Mouse (Mus musculus) hindbrain, embryonic 12.5 days (tissue): ENCODE measurements around the gene Fam173b. TPM values are rescaled to one million over a fixed set of nuclear protein-coding genes. Genes with fewer than 3 reads are reported as not detected.
A peak's percentile ranks its signal among the peaks of the same experiment; 100 is the strongest.
"Not testable (repeated sequence)": the region's sequence is repeated elsewhere in the genome, so short reads cannot be mapped to it uniquely, and the experiment has no call there.

ENCODE experiments used
- ATAC-seq: fragments of 200-750 bp; cut with Nextera tagmentation; 2 replicates; pipeline ENCODE4 v1.8.0; 2017; ENCODE audit warnings: moderate TSS enrichment; ENCODE audit not compliant: low FRiP score
- H3K27ac ChIP-seq: fragments of 300-500 bp; sonication (generic); 2 replicates; pipeline ENCODE4 v1.5.1; 2016; ENCODE audit warnings: mild to moderate bottlenecking
- H3K27me3 ChIP-seq: fragments of 300-500 bp; sonication (generic); 2 replicates; pipeline ENCODE4 v1.6.1; 2016; ENCODE audit warnings: mild to moderate bottlenecking
- H3K36me3 ChIP-seq: fragments of 300-500 bp; sonication (generic); 2 replicates; pipeline ENCODE4 v1.6.1; 2016; ENCODE audit warnings: mild to moderate bottlenecking
- H3K4me1 ChIP-seq: fragments of 300-500 bp; sonication (generic); 2 replicates; pipeline ENCODE4 v1.6.1; 2016
- H3K4me2 ChIP-seq: fragments of 300-500 bp; sonication (generic); replicated peaks from 2 replicates; pipeline ENCODE4 v1.6.1; 2016; ENCODE audit warnings: mild to moderate bottlenecking
- H3K4me3 ChIP-seq: fragments of 300-500 bp; sonication (generic); 2 replicates; pipeline ENCODE4 v1.5.1; 2016; ENCODE audit warnings: mild to moderate bottlenecking
- H3K9ac ChIP-seq: fragments of 300-500 bp; sonication (generic); 2 replicates; pipeline ENCODE4 v1.6.1; 2016; ENCODE audit warnings: mild to moderate bottlenecking, moderate library complexity
- H3K9me3 ChIP-seq: fragments of 300-500 bp; sonication (generic); replicated peaks from 2 replicates; pipeline ENCODE4 v1.6.1; 2016; ENCODE audit warnings: mild to moderate bottlenecking
- WGBS: fragments of 180-500 bp; shearing (Covaris S2); methylation state at CpG from one replicate; pipeline ENCODE4 v1.1.7; 2016; 5-methylcytosine and 5-hydroxymethylcytosine counted together
- polyA plus RNA-seq: library from polyadenylated mRNA; unstranded; fragments of >200 nt; fragmentation: Nextera tagmentation; extraction: Ambion mirVana; gene quantifications from 2 replicates; pipeline ENCODE4 v1.2.1, GENCODE M21; 2016

Gene Fam173b
- polyA plus RNA-seq, 1 experiment from 2014 or later, result 12.4 TPM

- H3K27me3 ChIP-seq, result no peaks in the 10 kb centered on the region
- H3K9me3 ChIP-seq, result no peaks in the 10 kb centered on the region
- H3K9ac ChIP-seq, result no peak overlapping the region
- no peak overlapping the region for H3K4me2 ChIP-seq
- ATAC-seq, result no peak
- 80% methylated on average over 16 of the region's 16 CpGs for WGBS
- H3K4me1 ChIP-seq, result peaks cover 9% of the 10 kb centered on the region
- no peak overlapping the region for H3K4me3 ChIP-seq
- no peaks in the 10 kb centered on the region for H3K36me3 ChIP-seq
- no peak overlapping the region for H3K27ac ChIP-seq
These were observed 29.5 kb upstream of the Fam173b start for GRCm38 (mm10) chr15:31571906-31572722.

GRCm38 (mm10) chr15:31573287-31573686, 28.4 kb upstream of the Fam173b start:
- Histone ChIP-seq H3K4me3 (no peak overlapping the region), H3K4me2 (no peak overlapping the region), H3K36me3 (no peaks in the 10 kb centered on the region), H3K9me3 (no peaks in the 10 kb centered on the region), H3K4me1 (peaks cover 9% of the 10 kb centered on the region), H3K27me3 (no peaks in the 10 kb centered on the region), H3K27ac (no peak overlapping the region), H3K9ac (no peak overlapping the region)
- ATAC-seq, result no peak
- 88% methylated on average over 4 of the region's 4 CpGs for WGBS

- H3K9me3 ChIP-seq, result no peaks in the 10 kb centered on the region
These were observed 28.0 kb upstream of the Fam173b start for GRCm38 (mm10) chr15:31573692-31574091.

GRCm38 (mm10) chr15:31576076-31576475, 25.6 kb upstream of the Fam173b start:
- H3K9ac ChIP-seq, result no peak overlapping the region
- no peak overlapping the region for H3K4me3 ChIP-seq
- H3K36me3 ChIP-seq, result no peaks in the 10 kb centered on the region
- no peak for ATAC-seq
- H3K4me1 ChIP-seq, result no peaks in the 10 kb centered on the region
- WGBS, result 69% methylated on average over 5 of the region's 5 CpGs
- H3K27ac ChIP-seq, result no peak overlapping the region
- H3K4me2 ChIP-seq, result no peak overlapping the region
- H3K9me3 ChIP-seq, result no peaks in the 10 kb centered on the region
- H3K27me3 ChIP-seq, result no peaks in the 10 kb centered on the region

More at GRCm38 (mm10) chr15:31573692-31574091, 28.0 kb upstream of the Fam173b start:
- Histone ChIP-seq H3K27me3 (no peaks in the 10 kb centered on the region), H3K27ac (no peak overlapping the region), H3K36me3 (no peaks in the 10 kb centered on the region), H3K4me3 (no peak overlapping the region), H3K4me1 (peaks cover 5% of the 10 kb centered on the region), H3K4me2 (no peak overlapping the region), H3K9ac (no peak overlapping the region)
- ATAC-seq, result no peak

GRCm38 (mm10) chr15:31581086-31581485, 20.6 kb upstream of the Fam173b start:
- 96% methylated on average over 2 of the region's 2 CpGs for WGBS
- not testable (repeated sequence) for H3K9ac ChIP-seq, ATAC-seq

DNA sequence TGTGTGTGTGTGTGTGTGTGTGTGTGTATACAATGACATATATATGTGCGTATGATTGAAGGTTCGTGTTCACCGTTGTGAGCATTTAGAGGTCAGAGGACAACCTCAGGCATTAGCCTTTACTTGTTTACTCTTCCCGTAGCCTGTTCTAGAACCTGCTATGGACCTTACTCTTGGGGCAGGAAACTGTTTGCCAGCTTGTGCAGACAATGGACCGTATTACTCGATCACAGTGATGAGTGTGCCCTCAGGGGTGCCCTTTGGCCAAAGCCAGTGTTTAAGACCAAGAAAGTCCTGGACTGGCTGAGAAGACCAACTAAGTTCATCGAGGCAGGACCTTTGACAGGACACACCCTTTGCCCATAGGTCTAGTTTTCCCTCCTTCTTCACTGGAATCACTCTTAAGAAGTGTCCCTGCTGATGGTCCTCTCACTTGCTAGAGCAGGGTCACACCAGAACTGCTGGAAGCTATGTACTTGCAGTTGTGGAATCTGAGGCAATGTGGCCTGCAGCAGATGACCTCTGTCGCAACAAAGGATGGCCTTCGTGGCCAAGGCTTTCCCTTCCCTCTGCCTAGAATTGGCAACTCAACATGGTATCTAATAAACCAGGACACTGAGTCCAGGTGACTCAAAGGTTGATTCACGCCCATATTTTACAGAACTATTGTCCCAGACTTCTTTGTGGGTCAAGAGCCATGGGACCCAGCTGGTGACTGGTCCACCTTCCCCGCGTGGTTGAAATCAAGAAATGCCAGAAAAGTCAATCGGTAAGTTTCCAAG, 18.2 kb upstream of the Fam173b start:
- Histone ChIP-seq H3K27me3 (no peaks in the 10 kb centered on the region), H3K9ac (no peak overlapping the region), H3K4me3 (no peak overlapping the region), H3K4me1 (no peaks in the 10 kb centered on the region), H3K27ac (no peak overlapping the region), H3K9me3 (no peaks in the 10 kb centered on the region), H3K4me2 (no peak overlapping the region), H3K36me3 (0 out of 2 replicates have a peak, but pooled peaks cover 1% of the 10 kb centered on the region)
- no peak for ATAC-seq
- 91% methylated on average over 13 of the region's 13 CpGs for WGBS

More at GRCm38 (mm10) chr15:31581086-31581485, 20.6 kb upstream of the Fam173b start:
- H3K36me3 ChIP-seq, H3K27me3 ChIP-seq, H3K4me1 ChIP-seq, H3K9me3 ChIP-seq, H3K4me2 ChIP-seq, H3K4me3 ChIP-seq, H3K27ac ChIP-seq: not testable (repeated sequence)

DNA sequence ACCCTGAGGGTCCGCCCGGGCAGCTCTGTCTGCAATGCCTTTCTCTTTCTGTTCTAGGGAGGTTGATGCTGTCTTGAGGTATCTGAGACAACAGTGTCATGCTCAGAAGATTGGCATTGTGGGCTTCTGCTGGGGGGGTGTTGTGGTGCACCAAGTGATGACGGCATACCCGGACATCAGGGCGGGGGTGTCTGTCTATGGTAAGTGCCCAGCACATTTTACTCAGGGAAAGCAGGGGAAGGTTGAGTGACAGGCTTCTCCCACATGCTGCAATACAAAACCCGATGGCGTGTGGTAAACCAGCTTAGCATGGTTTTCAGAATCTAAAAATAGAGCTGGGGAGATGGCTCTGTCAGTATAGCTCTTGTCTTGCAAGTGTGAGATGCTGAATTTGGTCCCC, 16.4 kb upstream of the Fam173b start:
- H3K27ac ChIP-seq, result no peak overlapping the region
- peaks cover 15% of the 10 kb centered on the region for H3K36me3 ChIP-seq
- no peaks in the 10 kb centered on the region for H3K27me3 ChIP-seq
- H3K4me1 ChIP-seq, result no peaks in the 10 kb centered on the region
- no peak overlapping the region for H3K4me2 ChIP-seq
- no peak for ATAC-seq
- H3K9me3 ChIP-seq, result no peaks in the 10 kb centered on the region
- no peak overlapping the region for H3K4me3 ChIP-seq
- no peak overlapping the region for H3K9ac ChIP-seq
- WGBS, result 90% methylated on average over 7 of the region's 7 CpGs

DNA sequence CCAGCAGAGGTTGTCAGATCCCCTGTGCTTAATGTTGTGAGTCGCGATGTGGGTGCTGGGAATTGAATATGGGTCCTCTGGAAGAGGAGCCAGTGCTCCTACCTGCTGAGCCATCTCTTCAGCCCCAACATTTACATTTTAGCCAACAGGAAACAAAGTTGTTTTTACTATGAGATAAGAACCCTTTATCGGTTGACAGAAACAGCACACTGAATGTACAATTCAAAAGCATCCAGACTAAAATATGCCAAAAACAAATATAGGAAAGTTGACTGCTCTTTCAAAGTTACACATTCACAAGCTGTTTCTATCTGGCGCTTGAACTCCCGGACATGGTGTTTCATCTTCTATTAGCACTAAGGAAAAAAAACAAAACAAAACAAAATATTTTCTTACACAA, 15.6 kb upstream of the Fam173b start:
- no peak overlapping the region for H3K9ac ChIP-seq
- H3K4me2 ChIP-seq, result no peak overlapping the region
- H3K4me1 ChIP-seq, result no peaks in the 10 kb centered on the region
- H3K9me3 ChIP-seq, result no peaks in the 10 kb centered on the region
- H3K27me3 ChIP-seq, result no peaks in the 10 kb centered on the region
- H3K4me3 ChIP-seq, result no peak overlapping the region
- WGBS, result 89% methylated on average over 5 of the region's 5 CpGs
- no peak overlapping the region for H3K27ac ChIP-seq
- ATAC-seq, result no peak
- peaks cover 23% of the 10 kb centered on the region for H3K36me3 ChIP-seq

- WGBS, result 5% methylated on average over 4 of the region's 4 CpGs
- H3K27me3 ChIP-seq, result no peaks in the 10 kb centered on the region
- no peak overlapping the region for H3K9ac ChIP-seq
- no peak overlapping the region for H3K27ac ChIP-seq
- H3K9me3 ChIP-seq, result no peaks in the 10 kb centered on the region
- no peaks in the 10 kb centered on the region for H3K4me1 ChIP-seq
- peak; percentile 71 for ATAC-seq
- no peak overlapping the region for H3K4me3 ChIP-seq
- no peak overlapping the region for H3K4me2 ChIP-seq
- peaks cover 28% of the 10 kb centered on the region for H3K36me3 ChIP-seq
These were observed 15.1 kb upstream of the Fam173b start for GRCm38 (mm10) chr15:31586519-31586918.

DNA sequence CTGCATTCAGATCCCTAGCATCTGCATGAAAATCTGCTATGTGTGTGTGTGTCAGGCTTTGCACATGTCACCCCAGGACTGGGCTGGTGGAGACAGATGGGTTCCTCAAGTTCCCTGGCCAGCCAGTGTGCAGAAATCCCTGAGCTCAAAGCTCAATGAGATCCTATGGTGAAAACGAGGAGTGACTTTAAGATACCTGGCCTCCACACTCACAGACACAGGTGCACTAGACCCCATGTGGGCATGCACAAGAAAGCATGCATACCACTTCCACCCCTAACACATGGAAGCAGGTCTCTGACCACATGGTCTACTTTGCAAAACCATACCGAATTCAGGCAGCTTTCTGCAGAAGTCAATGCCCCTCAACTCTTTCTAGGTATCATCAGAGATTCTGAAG, 13.9 kb upstream of the Fam173b start:
- peaks cover 40% of the 10 kb centered on the region for H3K36me3 ChIP-seq
- no peak overlapping the region for H3K4me3 ChIP-seq
- no peak overlapping the region for H3K27ac ChIP-seq
- H3K4me1 ChIP-seq, result no peaks in the 10 kb centered on the region
- H3K9ac ChIP-seq, result no peak overlapping the region
- 78% methylated on average over 2 of the region's 2 CpGs for WGBS
- H3K27me3 ChIP-seq, result no peaks in the 10 kb centered on the region
- H3K9me3 ChIP-seq, result no peaks in the 10 kb centered on the region
- ATAC-seq, result no peak
- H3K4me2 ChIP-seq, result no peak overlapping the region

DNA sequence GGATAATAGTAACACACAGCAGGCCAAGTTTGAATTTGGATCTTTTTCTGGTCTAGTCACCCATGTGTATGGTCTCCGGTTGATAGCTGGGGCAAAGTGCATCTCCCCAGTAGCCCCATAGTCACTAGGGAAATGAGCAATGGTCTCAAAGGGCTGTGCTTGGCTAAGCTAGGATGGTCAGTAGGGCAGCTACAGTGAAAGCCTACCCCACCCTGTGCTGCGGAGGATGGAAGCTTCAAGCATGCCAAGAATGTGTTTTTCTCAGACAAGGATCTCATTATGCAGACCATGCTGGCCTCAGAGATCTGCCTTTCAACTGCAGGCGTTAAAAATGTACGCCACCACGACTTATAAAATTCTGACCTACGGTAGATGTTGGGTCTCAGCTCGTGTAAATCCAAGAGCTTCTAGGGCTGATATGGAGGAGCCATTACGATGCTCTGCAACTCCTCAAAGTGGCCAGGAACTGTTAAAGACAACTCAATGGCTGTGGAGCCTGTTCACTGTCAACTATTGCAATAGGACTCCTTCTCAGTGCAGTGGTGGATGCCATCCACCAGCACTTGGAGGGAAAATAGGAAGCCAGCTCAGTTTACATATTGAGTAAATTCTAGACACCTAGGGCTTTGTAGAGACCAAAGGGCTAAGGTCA, 12.5 kb upstream of the Fam173b start:
- no peaks in the 10 kb centered on the region for H3K4me1 ChIP-seq
- H3K27ac ChIP-seq, result peak overlapping the region; percentile 35; the same call in 1 of the 2 replicates
- H3K4me2 ChIP-seq, result no peak overlapping the region
- H3K9me3 ChIP-seq, result no peaks in the 10 kb centered on the region
- no peak overlapping the region for H3K9ac ChIP-seq
- no peaks in the 10 kb centered on the region for H3K27me3 ChIP-seq
- no peak overlapping the region for H3K4me3 ChIP-seq
- H3K36me3 ChIP-seq, result peaks cover 54% of the 10 kb centered on the region
- 70% methylated on average over 8 of the region's 8 CpGs for WGBS
- ATAC-seq, result no peak

- no peaks in the 10 kb centered on the region for H3K27me3 ChIP-seq
- no peak overlapping the region for H3K4me3 ChIP-seq
- no peak overlapping the region for H3K4me2 ChIP-seq
- ATAC-seq, result no peak
- H3K9ac ChIP-seq, result no peak overlapping the region
- WGBS, result 93% methylated on average over 5 of the region's 5 CpGs
- no peak overlapping the region for H3K27ac ChIP-seq
- no peaks in the 10 kb centered on the region for H3K4me1 ChIP-seq
- no peaks in the 10 kb centered on the region for H3K9me3 ChIP-seq
- H3K36me3 ChIP-seq, result peaks cover 64% of the 10 kb centered on the region
These were observed 11.5 kb upstream of the Fam173b start for GRCm38 (mm10) chr15:31590176-31590575.
